Mouse (Mus musculus): ENCODE measurements around the gene Kank4.
A peak's percentile ranks its signal among the peaks of the same experiment; 100 is the strongest.
"Not testable (repeated sequence)": the region's sequence is repeated elsewhere in the genome, so short reads cannot be mapped to it uniquely, and the experiment has no call there.

The Kank4 gene

DNA sequence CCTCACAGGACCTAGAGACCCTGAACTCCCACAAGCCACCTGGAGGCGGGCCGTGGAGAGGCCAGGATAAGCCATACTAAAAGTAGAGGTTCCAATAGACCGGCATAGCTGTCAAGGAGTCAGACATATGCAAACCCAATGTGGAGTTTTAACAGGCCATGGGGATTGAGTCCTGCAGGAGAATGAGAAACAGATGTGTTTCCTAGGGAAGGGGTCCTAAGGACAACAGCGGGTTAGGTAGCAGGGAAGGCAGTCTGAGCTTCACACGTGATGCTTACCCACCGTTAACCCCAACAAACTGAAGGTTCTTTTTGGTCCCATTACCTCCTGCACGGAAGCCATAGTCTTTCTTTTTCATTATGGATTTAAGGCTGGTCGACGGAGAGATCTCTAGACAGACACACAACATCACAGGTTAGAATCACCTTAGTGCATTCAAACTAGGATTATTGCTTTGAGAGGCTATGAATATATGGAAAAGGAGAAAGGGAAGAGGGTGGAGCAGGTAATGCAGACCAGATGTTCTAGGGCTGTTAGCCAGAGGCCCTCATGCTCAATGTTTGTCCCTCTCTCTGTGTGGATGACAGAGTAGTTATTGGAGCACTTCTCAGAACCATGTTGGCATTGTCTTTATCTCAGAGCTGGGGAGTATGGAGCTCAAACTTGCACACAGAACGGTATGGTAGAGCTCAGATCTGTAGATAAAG, 40.5 kb downstream of the Kank4 start:
- no peak for DNase-seq (ENCODE audit: low spot score in 2 of 2)

DNA sequence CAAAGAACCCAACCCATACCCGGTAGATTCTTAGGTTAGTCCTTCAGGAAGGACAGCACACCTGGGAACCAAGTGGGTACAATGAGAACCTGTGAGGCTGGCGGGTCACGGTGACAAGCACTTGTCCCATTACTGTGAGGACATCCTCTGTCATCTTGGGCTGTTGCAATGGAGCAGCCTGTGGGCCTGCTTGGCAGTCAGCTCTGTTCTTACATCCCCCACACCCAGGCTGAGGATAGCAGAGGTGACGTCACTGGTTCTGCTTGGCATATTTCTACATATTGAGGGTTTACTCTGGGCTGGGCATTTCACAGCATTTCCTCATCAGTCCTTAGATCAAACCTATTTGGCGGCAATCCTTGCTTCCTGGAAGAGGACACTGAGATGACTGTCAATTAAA, 43.6 kb downstream of the Kank4 start:
- no peak for DNase-seq (ENCODE audit: low spot score in 2 of 2)

DNA sequence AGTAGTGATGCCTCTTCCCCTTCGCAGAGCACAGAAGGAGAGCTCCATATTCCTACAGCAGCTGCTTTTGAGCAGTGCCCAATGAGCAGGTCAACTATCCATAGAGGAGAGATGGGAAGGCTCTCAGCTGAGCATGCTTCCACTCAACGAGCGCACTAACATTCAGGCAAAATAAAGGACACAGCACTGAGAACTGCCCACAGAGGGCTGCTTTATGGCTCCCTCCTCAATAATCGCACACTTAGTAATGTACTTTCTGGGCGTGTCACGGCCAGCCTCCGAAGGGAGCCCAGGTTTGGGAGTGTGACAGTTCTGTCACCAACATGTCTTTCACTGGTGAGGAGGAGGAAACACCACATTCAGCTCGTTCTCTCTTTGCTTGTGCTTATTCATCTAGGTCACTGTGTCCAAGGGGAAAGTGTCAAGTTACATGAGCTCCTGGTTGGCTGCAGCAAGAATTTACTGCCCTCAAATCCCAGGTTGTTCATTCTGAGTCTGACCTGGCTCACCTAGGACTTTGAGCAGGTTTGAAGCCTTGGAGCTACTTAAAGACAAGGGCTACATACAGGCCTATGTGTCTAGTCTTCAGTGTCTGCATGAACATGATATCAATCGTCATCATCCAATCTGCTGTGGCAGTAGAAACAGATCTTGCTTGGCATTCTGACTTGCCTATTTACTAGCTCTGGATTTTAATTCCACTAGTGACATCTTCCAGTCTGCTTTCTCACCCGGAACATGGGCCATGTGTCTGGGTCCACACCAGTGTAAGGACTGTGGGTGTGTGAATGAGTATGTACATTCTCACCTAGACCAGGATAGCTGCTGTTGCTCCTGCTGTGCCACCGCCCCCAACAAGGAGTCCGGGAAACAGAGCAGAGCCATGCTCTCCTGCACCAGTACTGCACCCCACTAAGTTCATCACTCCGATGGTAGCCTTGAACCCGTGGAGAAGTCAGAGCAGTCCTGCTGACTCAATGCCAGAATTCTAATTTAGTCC, 49.9 kb downstream of the Kank4 start:
- no peak for DNase-seq (ENCODE audit: low spot score in 2 of 2)

DNA sequence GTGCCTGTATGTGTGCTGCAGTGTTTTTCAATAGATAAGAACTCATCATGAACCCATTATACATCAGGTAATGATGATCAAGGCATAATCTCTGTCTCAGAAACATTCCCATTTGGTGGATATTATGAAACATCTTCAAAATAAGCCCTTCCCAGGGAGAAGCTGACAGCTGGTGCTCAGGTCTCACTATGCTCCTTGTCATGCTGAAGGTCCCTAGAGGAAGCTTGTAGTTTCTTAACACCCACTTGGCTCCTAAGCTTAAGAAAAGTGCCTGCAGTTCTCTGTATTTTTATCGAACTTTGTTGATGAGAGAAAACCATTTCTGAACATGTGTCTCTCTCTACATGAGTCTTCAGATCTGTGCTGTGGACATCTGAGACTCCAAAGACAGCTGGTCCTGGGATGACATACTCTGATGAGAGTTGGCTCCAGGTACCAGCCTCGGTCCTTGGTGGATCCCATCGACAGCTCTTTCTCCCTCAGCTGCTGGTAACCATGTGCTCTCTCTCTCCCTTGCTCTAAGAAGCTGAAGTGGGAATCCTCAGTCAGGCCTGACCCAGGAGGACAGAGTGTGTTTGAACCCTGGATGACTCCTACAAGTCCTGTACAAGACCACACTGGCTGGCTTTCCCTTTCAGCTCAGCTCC, 58.3 kb downstream of the Kank4 start:
- no peak for DNase-seq (ENCODE audit: low spot score in 2 of 2)

DNA sequence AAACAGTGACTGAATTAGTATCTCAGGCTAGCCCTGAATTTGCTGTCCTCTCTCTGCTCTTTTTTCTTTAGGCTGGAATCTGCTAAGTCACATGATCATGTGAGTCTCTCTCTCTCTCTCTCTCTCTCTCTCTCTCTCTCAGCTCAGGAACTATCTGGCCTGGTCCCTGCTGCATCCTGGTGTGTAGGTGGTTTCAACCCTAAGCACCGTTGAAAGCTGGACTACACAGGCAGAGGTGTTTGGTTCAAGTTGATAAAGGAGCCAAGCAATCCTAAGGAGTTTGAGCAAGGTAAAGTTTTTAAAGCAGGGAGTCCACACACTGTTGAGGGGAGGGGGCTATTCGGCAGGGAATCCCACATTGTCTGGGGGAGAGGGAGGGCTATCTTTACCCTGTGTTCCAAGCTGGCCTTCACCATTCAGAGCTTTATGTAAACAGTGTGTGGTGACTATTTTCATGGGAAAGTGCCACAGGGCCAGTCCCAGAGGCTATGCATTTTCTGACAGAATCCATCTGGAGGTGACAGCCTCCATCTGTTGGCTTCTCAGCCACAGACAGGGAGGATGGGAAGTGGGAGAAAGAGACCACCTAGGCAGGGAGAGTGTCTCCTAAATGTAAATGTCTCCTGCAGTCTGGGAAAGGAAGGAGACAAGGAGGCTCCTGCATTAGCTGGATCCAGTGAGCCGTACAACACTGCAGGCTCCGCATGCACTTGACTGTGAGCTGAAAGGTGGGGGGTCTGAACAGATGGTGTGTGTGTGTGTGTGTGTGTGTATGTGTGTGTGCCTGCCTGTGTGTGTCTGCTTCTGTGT, 59.1 kb downstream of the Kank4 start:
- no peak for DNase-seq (ENCODE audit: low spot score in 2 of 2)

DNA sequence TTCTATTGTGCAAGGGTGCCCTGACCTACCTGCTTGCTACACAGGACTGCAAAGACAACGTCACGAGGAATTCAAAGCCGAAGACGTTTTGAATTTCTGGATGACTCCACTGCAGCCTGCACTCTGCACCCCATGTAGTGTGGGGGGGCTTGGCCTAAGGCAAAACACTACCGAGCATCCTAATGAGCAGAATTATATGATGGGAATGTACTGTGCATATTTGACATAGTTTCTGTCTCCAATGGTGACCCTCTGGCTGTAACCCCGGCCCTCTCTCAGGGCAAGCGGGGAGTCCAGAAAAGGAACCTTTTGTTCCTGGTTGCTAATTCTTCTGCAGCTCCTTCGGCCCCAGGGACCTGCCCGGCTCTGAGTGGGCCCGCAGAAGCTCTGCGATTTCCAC, 61.2 kb downstream of the Kank4 start:
- DNase-seq (ENCODE audit: low spot score in 2 of 2), result no peak

DNA sequence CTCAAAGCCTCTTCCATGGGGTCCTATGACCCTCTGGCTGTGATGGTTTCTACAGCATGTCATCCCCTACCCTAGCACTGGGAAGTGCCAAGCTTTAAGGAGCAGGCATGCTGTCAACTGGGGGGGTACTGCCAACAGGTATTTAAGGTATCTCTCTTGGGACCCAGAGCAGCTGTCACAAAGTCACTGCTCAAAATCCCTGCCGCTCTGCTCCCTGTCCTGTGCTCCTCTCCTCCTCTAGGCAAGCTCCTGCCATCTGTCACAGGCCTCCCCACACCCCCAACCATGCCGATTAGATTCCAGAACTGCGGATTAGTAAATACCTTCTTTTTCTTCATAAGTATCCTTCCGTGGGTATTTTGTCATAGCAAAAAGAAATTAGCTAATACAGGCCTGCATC, 62.9 kb downstream of the Kank4 start:
- no peak for DNase-seq (ENCODE audit: low spot score in 2 of 2)

DNA sequence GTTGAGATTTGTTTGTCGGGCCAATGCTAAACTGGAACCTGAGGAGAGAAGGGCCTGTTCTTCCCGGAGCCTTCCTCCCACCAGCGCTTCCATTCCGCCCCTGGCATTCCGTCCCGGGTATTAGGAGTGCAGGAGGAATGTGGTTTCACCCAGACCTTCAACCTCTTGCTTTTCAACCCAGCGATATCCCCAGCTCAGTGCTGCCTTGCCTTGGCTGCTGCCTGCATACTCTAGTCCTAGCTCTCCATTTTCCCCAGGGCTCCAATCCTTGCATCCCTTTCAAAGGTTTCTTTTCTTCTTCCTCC, 73.5 kb downstream of the Kank4 start:
- no peak for DNase-seq (ENCODE audit: low spot score in 2 of 2)

DNA sequence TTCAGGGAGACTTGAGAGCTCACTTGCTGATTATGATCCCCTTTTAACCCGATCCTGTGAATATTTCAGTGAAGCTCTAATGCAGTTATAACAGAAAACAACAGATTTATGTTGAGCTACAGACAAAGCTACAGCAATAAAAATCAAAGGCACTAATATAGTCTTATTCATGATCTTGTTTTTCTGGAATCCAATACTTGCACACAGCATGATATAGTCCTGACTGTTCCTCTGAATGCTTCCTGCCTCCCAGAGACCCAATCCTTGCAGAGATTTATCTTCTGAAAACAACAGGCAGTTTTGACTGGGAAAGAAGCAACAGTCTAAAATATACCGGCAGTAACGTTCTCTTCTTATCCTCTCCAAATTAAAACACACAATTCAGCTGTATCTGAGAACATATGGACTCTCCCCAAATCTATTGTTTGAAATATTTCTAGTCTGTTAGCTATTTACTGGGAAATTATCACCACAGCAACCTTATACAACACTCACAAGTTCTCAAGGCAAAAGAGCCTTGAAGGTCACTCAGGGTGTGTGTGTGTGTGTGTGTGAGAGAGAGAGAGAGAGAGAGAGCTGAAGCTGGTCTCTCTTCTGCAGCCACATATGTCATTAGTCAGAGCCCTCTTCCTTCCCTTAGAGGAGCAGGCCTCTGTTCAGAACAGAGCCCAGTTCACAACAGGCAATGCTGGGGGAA, 74.0 kb downstream of the Kank4 start:
- no peak for DNase-seq (ENCODE audit: low spot score in 2 of 2)

DNA sequence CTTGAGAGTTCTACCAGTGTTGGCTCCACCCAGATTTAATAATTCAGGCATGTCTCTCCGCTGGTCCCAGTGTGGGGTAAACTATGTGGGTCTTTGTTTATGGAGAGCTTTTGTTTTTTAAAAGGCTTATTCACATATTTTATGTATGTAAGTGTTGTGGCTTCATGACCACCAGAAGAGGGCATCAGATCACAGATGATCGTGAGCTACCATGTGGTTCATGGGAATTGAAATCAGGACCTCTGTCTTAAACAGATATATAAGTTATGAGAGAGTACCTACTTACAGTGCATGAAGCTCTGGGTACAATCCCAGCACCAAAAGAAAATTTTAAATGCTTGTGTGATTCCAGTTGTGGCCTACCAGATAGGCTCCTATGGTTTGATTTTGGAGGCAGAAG, 77.6 kb downstream of the Kank4 start:
- peak in 1 of 2 experiments; percentile 3 for DNase-seq (ENCODE audit: low spot score in 2 of 2)

DNA sequence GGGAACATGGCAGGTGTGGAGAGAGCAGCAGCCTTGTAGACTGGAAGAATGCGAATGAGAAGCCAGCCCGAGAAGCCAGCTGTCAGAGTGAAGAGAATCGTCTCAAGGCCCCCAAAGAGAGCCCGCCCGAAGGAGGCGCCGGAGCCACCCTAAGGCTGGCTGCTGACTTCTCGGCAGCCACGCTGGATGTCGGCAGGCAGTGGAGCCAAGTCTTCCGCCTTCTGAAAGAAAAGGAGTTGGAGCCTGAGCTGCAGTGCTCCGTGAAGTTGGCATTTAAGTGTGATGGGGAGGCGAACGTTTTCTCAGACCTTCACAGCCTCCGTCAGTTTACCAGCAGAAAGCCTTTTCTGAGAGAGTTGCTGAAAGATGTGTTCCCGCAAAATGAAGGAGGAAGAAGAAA, 83.7 kb downstream of the Kank4 start:
- no peak for DNase-seq (ENCODE audit: low spot score in 2 of 2)

DNA sequence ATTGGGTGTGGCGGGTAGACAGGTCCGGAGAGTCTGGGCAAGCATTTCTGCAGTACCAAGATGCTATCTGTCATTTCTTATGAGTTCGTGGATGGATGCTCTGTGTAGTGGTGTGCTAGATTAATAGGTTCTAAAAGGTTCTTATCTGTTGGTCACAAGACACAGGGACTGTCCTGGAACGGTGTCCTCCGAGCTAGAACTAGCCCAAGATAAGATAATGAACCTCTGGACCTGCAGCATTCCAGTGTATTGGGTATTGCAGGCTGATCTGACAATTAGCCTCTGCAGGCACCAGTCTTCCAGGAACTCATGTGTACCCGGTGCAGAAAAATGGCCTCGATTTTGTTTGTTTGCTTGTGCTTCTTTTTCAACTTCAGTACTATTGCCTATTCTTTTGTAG, 88.6 kb downstream of the Kank4 start:
- DNase-seq (ENCODE audit: low spot score in 2 of 2), result no peak

DNA sequence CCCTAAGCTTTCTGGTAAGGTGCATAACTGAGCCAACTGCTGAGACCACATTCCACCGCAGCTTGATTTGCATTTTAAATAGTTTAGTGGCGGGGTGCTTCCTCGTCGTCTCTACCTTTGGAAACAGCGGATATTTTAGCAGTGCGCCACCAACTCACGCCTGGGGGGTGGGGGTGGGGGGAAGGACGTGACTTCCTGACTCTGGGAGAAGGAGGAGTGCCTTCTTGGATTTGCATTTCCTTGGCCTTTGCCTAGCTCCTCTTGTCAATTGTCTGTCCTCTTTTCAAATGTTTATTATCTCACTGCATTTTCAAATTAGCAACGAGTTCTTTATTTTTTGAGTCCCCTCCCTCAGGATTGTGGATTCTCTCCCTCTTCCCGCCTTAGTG, 89.4 kb downstream of the Kank4 start:
- DNase-seq (ENCODE audit: low spot score in 2 of 2), result no peak

DNA sequence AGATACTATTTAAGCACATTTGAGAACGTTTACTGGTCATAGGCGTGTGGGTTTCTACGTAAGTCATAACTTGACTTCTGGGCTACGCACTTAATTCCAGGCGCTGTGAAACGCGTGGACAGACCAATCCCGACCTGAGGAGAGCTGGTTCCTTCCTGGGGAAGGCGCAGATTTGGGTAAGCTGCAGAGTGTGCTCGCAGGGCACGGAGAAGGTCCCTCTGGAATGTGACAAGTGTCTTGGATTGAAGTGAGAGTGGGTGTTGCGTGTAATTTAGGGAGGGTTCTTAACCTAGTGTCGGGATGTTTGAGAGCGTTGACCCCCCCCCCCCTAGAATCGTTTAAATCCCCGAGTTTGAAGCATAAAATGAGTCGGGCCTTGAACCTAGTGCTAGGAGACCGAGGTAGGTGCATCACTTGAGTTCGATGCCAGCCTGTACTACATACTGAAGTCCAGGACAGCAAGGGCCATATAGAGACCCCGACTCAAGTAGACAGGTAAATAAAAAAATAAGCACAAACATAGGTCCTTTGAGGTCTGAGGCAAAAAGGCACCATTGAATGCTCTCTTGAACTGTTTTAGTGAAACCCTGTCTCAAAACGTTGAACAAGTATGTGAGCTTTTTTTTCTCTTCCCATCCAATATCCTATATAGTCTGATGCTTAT, 89.9 kb downstream of the Kank4 start:
- no peak for DNase-seq (ENCODE audit: low spot score in 2 of 2)

DNA sequence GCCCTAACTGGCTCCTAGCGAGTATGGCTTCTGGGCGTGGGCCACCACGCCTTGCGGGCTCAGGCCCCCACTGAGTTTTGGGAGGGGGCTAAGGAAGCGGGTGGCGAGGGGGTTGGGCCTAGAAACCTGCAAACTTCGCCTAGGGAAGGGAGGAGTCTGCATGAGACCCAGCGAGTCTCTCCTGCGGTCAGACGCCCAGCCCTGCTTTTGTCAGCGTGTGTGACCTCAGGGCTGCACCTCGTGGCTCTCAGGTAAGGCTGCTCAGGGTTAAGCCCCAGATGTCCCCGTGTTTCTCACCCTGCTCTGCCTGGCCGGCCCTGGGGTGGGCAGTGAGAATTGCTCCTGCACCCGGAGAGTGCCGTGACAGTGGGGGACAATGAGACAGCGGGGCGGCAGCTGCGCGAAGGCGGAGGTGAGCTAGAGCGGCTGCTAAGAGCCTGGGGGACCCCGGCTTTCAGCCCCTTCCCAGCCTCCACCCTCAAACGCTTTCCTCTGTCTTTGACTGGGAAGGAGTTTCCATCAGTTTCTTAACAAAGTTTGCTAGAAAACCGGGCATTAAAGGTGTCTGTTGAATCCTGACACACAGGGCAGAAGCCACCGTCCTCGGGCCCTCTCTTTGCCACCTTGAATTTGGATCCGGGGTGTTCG, 90.6 kb downstream of the Kank4 start, which contains the start of gene L1td1:
TSS of gene L1td1 (plus strand) at position 145 of the 648 bp plus-strand sequence.
- DNase-seq (ENCODE audit: low spot score in 2 of 2), result no peak

DNA sequence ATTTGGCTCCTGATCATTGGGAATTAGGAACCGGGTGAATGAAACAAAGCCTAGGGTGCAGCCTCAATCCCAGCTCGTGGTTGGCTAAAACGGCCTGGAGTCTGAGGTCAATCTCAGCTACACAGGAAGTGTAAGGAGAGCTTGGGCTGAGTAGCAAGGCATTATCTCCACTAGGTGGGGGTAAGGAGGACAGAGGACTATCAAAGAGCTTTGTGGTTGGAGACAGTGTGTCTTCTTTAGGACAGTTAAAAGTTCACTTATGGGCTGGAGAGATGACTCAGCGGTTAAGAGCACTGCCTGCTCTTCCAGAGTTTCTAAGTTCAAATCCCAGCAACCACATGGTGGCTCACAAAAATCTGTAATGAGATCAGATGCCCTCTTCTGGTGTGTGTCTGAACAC, 91.9 kb downstream of the Kank4 start:
- no peak for DNase-seq (ENCODE audit: low spot score in 2 of 2)

DNA sequence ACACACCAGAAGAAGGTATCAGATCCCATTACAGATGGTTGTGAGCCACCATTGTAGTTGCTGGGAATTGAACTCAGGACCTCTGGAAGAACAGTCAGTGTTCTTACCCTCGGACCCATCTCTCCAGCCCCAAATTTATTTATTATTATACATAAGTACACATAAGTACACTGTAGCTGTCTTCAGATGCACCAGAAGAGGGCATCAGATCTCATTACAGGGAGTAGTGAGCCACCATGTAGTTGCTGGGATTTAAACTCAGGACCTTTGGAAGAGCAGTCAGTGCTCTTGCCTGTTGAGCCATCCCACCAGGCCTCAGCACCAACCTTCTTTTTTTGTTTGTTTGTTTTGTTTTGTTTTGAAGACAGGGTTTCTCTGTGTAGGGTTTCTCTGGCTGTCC, 92.7 kb downstream of the Kank4 start:
- not testable (repeated sequence) for DNase-seq (ENCODE audit: low spot score in 2 of 2)

DNA sequence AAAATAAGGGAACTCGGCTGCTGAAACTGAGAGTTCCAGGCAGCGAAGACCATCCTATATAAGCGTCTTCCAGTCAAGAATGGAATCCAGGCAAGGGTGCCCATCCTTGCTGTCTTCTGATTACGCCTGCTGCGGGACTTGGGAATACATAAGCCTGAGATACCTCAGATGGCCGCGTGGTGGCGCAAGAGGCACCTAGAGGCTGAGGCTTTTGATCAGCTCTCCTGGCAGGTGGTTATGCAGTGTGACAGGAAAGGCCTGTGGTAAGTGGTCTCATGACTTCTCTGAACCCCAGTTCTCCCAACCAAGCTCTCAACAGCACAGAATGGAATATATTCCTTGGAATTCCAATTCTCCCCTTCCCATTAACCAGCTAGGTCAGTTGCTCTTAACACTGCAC, 94.9 kb downstream of the Kank4 start:
- DNase-seq (ENCODE audit: low spot score in 2 of 2), result peak; percentile 34 to 48

DNA sequence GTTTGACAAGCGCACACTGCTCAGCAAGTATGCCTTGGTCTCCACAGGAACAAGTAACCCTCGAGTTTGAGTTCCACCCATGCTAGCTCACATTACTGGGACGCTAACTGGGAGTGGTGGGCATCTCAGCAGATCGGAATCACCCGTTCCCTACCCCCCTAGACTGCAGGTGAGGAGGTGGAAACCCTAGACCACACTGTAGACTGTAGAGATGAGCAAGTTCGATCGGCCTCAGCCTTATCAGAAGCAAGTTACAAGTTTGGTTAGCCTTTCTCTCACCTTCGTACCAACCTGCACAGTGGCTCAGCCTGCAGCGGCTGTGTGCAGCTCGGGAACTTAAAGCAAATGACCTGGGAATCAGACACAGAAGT, 98.8 kb downstream of the Kank4 start:
- DNase-seq (ENCODE audit: low spot score in 2 of 2), result no peak
